ENCODE assay signal across 8 mouse cellular contexts in genomic region chr19:57198029-57198428, GRCm38 (mm10).
A peak's percentile ranks its signal among the peaks of the same experiment; 100 is the strongest.
DNase-seq lines count a peak whose midpoint lies in the region; ATAC-seq and TF ChIP-seq lines count a peak whose summit lies in the region.

No protein-coding gene starts in this region.

- peaks cover 48% of the 10 kb centered on the region for H3K27me3 ChIP-seq in forebrain, embryonic 10.5 days (ENCODE audit: poor library complexity, severe bottlenecking)
- peaks cover 9% of the 10 kb centered on the region; the same call in 1 of the 2 replicates for H3K27me3 ChIP-seq in forebrain, embryonic 11.5 days (ENCODE audit: control insufficient read depth, insufficient read depth, low read length)
- H3K27me3 ChIP-seq in liver, embryonic 13.5 days = peaks cover 39% of the 10 kb centered on the region
- H3K27me3 ChIP-seq in hindbrain, postnatal 0 days (ENCODE audit: insufficient read depth, low read length) = no peaks in the 10 kb centered on the region

- H3K4me2 ChIP-seq in forebrain, embryonic 11.5 days (ENCODE audit: low read depth, low read length, severe bottlenecking) = no peak overlapping the region
- H3K4me2 ChIP-seq in liver, embryonic 13.5 days = peak overlapping the region; percentile 60; the same call in 1 of the 2 replicates
- H3K4me2 ChIP-seq in hindbrain, postnatal 0 days (ENCODE audit: low read depth, low read length) = peak overlapping the region; percentile 64

- TF ChIP-seq CTCF in hindbrain, postnatal 0 days (IDR thresholded peaks at IDR 0.05; ENCODE audit: low read depth) = no peak

- no peak overlapping the region for H3K9ac ChIP-seq in forebrain, embryonic 11.5 days (ENCODE audit: low read length)
- no peak overlapping the region for H3K9ac ChIP-seq in liver, embryonic 13.5 days
- peak overlapping the region; percentile 40; the same call in 1 of the 2 replicates for H3K9ac ChIP-seq in hindbrain, postnatal 0 days (replicated peaks; ENCODE audit: low read length)

- peak overlapping the region; percentile 58; the same call in 1 of the 2 replicates for H3K4me3 ChIP-seq in forebrain, embryonic 10.5 days
- H3K4me3 ChIP-seq in forebrain, embryonic 11.5 days (ENCODE audit: low read depth, low read length) = no peak overlapping the region
- no peak overlapping the region for H3K4me3 ChIP-seq in liver, embryonic 13.5 days (replicated peaks)
- H3K4me3 ChIP-seq in hindbrain, postnatal 0 days (ENCODE audit: low read length) = 0 out of 2 replicates have a peak overlapping the region, but pooled peaks have one; percentile 40

- 63% methylated on average over 5 of the region's 5 CpGs for WGBS in forebrain, embryonic 10.5 days
- 59% methylated on average over 5 of the region's 5 CpGs for WGBS in forebrain, embryonic 11.5 days
- 45% methylated on average over 5 of the region's 5 CpGs for WGBS in liver, embryonic 13.5 days (ENCODE audit: insufficient replicate concordance)
- WGBS in hindbrain, postnatal 0 days = 39% methylated on average over 5 of the region's 5 CpGs

- 0 out of 2 replicates have a peak overlapping the region, but pooled peaks have one; percentile 68 for H3K27ac ChIP-seq in forebrain, embryonic 10.5 days
- no peak overlapping the region for H3K27ac ChIP-seq in forebrain, embryonic 11.5 days (ENCODE audit: low read depth, low read length)
- H3K27ac ChIP-seq in liver, embryonic 13.5 days = 0 out of 2 replicates have a peak overlapping the region, but pooled peaks have one; percentile 34
- H3K27ac ChIP-seq in hindbrain, postnatal 0 days = peak overlapping the region; percentile 60

- no peak for DNase-seq in forebrain, embryonic 10.5 days (ENCODE audit: extremely low spot score, low spot score)
- DNase-seq in forebrain, embryonic 11.5 days (ENCODE audit: low spot score) = no peak
- no peak for DNase-seq in liver, embryonic 13.5 days
- no peak for DNase-seq in liver
- no peak for DNase-seq in hindbrain, postnatal 0 days (ENCODE audit: low spot score)
- DNase-seq in right cerebral cortex, postnatal 14 days = peak; percentile 19
- DNase-seq in layer of hippocampus, adult 9-10 months (ENCODE audit: low spot score) = no peak
- no peak for DNase-seq in layer of hippocampus, adult 9-11 months

- no peaks in the 10 kb centered on the region for H3K9me3 ChIP-seq in forebrain, embryonic 10.5 days
- no peaks in the 10 kb centered on the region for H3K9me3 ChIP-seq in forebrain, embryonic 11.5 days (ENCODE audit: control insufficient read depth, low read length)
- H3K9me3 ChIP-seq in liver, embryonic 13.5 days (replicated peaks) = no peaks in the 10 kb centered on the region
- no peaks in the 10 kb centered on the region for H3K9me3 ChIP-seq in hindbrain, postnatal 0 days (ENCODE audit: low read length)

- ATAC-seq in forebrain, embryonic 11.5 days (replicated peaks; ENCODE audit: low FRiP score) = no peak
- ATAC-seq in liver, embryonic 13.5 days (ENCODE audit: low read depth) = peak; percentile 19; the same call in 1 of the 2 replicates
- ATAC-seq in hindbrain, postnatal 0 days = no peak

- peaks cover 47% of the 10 kb centered on the region for H3K4me1 ChIP-seq in forebrain, embryonic 10.5 days
- peaks cover 12% of the 10 kb centered on the region; the same call in 1 of the 2 replicates for H3K4me1 ChIP-seq in forebrain, embryonic 11.5 days (replicated peaks; ENCODE audit: control insufficient read depth, insufficient read depth, low read length)
- peaks cover 33% of the 10 kb centered on the region for H3K4me1 ChIP-seq in liver, embryonic 13.5 days (replicated peaks)
- H3K4me1 ChIP-seq in hindbrain, postnatal 0 days (ENCODE audit: insufficient read depth, low read length) = peaks cover 21% of the 10 kb centered on the region

- no peaks in the 10 kb centered on the region for H3K36me3 ChIP-seq in forebrain, embryonic 10.5 days (replicated peaks)
- no peaks in the 10 kb centered on the region for H3K36me3 ChIP-seq in forebrain, embryonic 11.5 days (ENCODE audit: control insufficient read depth, insufficient read depth, low read length)
- H3K36me3 ChIP-seq in liver, embryonic 13.5 days = no peaks in the 10 kb centered on the region
- H3K36me3 ChIP-seq in hindbrain, postnatal 0 days (ENCODE audit: insufficient read depth, low read length) = no peaks in the 10 kb centered on the region

Comparison
In these comparisons a context has a peak if more than half of its experiments do, and no peak if none do; other contexts are left out.
1. H3K4me3 ChIP-seq: peak in forebrain, embryonic 10.5 days (single experiment) and hindbrain, postnatal 0 days (single experiment); none in forebrain, embryonic 11.5 days (single experiment) and liver, embryonic 13.5 days (single experiment).